Mouse (Mus musculus): ENCODE measurements around the gene Fip1l1. TPM values are rescaled to one million over a fixed set of nuclear protein-coding genes. Genes with fewer than 3 reads are reported as not detected.

The Fip1l1 gene
- total RNA-seq, 2 experiments from 2014 or later: 64.8 to 65.5 TPM

DNA sequence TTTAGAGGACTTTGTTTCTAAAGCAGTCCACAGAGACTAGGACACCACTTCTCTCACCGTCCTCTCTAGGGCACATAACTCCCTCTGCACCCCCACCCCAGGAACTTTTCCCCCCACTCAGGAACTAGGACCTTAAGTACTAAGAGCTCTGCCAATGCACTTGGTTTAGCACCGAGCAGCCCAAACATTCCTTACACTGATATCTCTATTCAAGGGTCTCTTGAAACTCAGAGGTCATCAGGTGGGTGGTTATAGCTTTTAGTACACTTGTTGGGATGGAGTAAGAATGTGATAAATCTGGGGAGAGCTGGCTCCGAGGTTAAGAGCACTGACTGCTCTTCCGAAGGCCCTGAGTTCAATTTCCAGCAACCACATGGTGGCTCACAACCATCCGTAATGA is 77.5 kb downstream of the Fip1l1 start:
- DNase-seq (ENCODE audit: low spot score in 2 of 2): no peak

DNA sequence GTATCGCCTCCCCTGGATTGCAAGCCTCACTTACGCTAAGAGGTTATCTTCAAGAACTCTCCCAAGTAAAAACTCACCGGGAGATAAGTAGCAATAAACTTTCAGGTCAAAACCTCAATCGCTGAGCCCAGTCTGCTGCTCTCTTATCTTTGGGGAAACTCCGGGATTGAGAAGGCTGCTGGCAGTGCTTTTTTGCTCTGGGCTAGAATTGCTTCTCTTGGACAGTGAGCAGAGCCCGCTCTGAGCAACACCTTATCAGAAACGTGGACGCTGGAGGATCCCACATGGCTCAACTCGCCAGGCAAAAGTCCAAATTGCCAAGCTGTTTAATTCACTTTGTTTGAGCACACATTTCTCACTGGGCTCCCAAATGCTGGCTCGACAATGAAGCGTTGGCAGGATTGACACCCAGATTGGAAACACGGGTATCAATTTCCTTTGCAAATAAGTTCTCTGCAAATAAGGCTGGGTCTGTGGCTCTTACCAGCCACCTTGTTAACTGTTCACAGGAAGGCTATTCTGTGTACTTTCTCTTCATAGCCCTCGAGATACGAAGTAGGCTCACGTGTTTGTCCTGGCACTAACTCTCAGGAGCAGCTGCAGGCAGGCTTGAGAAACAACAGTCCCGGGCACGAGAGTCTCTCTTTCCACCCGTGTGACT is 78.4 kb downstream of the Fip1l1 start:
- peak; percentile 45 to 54 for DNase-seq (ENCODE audit: low spot score in 2 of 2)

GRCm38 (mm10) chr5:74617816-74618572 is 82.7 kb downstream of the Fip1l1 start:
- DNase-seq (ENCODE audit: low spot score in 2 of 2): no peak

DNA sequence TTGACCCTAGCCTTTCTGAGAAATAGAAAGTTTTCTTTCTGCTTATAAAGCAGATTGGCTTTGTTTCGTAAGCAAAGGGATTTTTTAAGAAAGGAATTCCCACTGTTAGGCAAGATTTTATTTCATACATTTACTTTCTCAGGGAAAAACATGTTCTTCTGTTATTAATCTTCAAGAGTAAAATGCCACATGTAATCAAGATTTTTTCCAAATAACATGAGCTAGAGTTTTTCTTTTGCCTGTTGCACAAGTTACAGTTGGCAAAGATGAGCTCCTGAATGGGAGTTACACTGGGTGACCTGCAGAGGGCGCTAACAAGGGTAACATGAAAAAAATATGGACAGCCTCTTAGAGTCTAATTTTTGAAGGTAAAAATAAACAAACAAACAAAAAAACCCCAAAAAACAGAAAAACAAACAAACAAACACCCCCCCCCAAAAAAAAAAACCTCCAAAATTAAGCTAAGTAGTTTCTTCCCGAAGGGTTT is 83.4 kb downstream of the Fip1l1 start:
- peak; percentile 29 to 40 for DNase-seq (ENCODE audit: low spot score in 2 of 2)

- no peak for DNase-seq (ENCODE audit: low spot score in 2 of 2)
These were observed 86.6 kb downstream of the Fip1l1 start for GRCm38 (mm10) chr5:74621691-74622470.

- no peak for DNase-seq (ENCODE audit: low spot score in 2 of 2)
These were observed 88.2 kb downstream of the Fip1l1 start for GRCm38 (mm10) chr5:74623316-74624000.

- no peak for DNase-seq (ENCODE audit: low spot score in 2 of 2)
These were observed 89.1 kb downstream of the Fip1l1 start for GRCm38 (mm10) chr5:74624385-74624784.

DNA sequence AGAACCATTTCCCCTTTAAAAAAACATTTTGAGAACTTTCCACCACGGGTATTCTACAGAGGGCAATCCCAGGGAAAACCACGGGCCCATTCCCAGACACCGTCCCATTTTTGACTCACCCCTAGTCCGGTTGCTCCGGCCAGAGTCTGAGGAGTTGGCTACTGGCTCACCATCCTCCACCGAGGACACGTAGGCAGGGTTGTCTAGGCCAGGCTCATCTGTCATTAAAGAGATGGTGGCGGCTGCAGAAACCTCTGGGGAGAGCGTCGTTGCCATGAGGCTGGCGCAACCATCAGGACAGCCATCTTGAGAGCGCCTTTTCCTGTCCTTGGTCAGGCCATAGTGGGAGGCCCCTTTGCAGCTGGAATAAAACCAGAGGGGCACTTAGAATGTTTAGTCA is 92.8 kb downstream of the Fip1l1 start:
- no peak for DNase-seq (ENCODE audit: low spot score in 2 of 2)

DNA sequence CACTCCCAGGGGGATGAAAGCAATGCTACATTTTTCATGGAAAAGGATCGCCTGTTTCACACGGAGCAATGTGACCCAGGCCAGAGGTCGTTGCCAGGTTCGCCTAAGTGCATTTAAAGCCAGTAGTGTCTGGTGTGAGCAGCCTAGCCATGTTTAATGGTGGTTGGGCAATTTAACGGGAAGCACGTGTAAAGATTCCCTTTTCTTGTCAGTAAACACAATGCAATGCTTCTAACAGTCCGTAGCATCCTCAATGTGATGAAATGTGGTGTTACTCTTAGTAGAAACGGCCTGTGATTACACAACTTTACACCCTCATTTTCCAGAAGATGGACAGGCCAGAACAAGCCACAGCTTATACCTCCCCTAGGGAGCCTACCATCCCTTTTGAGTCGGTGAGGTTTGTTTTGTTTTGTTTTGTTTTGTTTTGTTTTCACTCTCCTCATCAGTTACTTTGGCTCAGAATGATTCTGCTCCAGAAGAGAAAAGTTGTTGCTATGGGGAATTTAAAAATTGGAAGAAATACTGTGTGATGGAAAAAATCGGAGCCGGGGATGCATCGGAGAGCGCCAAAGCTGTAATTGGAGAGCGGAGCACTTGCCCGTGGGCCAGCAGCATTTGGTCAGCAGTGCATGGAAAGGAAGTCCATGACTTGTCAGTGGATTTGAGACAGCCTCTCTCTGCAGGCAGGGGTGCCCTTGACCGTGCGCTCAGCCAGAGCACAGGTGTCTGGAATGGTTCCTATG is 97.3 kb downstream of the Fip1l1 start:
- no peak for DNase-seq (ENCODE audit: low spot score in 2 of 2)

DNA sequence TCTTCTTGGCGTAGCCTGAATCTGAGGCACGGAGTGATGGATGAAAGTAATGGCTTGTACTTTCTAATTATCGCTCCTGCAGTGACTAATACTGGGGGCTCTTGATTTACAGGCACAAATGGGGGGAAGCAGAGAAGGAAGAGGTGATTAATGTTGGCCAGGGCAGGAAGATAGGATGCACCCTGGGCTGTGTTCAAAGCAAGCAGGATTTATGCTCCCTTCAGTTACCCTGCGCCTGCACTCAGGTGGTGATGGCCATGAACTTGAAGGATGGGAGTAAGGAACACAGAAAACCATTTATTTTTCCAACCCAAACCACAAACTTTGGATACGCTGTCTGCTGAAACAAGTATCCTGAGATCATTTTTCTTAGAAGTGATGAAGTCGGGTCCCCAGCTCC is 98.2 kb downstream of the Fip1l1 start:
- no peak for DNase-seq (ENCODE audit: low spot score in 2 of 2)

DNA sequence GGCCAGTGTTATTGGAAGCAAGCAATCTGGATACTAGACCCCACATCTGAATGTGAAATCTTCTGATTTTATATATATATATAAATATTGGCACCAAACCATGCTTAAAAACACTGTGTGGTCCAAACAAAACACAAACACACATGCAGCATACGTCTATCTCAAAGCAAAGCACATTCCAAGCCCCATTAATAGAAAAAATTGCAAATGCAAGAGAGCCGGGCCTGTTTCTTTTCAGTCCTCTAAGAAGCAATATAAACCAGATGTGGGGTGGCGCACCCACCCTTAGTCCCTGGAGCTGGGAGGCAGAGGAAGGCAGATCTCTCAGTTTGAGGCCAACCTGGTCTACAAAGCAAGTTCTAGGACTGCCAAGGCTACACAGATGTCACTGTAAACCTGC is 99.1 kb downstream of the Fip1l1 start:
- no peak for DNase-seq (ENCODE audit: low spot score in 2 of 2)

- no peak for DNase-seq (ENCODE audit: low spot score in 2 of 2)
These were observed 104.3 kb downstream of the Fip1l1 start for GRCm38 (mm10) chr5:74639516-74639915.

- no peak for DNase-seq (ENCODE audit: low spot score in 2 of 2)
These were observed 105.3 kb downstream of the Fip1l1 start for GRCm38 (mm10) chr5:74640504-74640903.

GRCm38 (mm10) chr5:74641000-74641399 is 105.8 kb downstream of the Fip1l1 start:
- no peak for DNase-seq (ENCODE audit: low spot score in 2 of 2)

DNA sequence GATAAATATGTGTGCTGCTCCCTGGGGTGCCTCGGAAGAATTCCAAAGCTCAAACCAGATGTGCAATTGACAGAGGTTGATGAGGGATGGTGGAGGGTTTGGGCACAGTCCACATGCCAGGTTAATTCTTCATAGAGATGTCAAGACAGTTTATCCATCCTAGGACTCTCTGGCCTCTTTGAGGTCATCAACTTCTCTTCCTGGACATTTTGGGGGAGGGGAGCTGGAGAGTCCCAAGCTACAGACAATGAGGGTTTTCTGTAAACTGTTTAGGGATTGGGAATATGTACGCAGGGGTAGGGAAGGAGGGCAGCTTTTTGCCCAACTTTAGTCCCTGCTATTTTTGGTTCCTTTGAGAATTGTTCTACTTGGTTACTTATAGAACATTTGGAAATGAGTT is 107.0 kb downstream of the Fip1l1 start:
- no peak for DNase-seq (ENCODE audit: low spot score in 2 of 2)

- no peak for DNase-seq (ENCODE audit: low spot score in 2 of 2)
These were observed 112.3 kb downstream of the Fip1l1 start for GRCm38 (mm10) chr5:74647584-74647984.

DNA sequence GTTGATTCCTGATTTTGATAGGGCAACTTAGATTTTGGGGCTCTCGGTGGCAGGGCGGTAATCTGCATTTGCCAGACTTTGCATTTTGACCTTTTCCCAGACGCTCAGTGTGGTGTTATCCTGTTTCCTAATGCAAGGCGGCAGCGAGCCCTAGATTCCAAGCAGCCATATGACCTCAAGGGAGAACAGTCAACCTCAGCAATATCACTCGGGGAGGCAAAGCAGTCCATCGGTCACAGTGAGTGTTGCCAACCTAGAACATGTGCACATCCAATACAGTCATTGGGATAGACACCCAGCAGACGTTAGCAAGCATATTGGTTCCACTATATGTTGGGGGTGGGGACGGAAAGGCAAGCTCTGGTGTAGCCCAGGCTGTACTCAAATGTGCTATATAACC is 113.0 kb downstream of the Fip1l1 start:
- no peak for DNase-seq (ENCODE audit: low spot score in 2 of 2)

Measured in layer of hippocampus, postnatal 10 days (tissue).